Mouse (Mus musculus): Measurements from ENCODE around the gene Grip1.

DNA sequence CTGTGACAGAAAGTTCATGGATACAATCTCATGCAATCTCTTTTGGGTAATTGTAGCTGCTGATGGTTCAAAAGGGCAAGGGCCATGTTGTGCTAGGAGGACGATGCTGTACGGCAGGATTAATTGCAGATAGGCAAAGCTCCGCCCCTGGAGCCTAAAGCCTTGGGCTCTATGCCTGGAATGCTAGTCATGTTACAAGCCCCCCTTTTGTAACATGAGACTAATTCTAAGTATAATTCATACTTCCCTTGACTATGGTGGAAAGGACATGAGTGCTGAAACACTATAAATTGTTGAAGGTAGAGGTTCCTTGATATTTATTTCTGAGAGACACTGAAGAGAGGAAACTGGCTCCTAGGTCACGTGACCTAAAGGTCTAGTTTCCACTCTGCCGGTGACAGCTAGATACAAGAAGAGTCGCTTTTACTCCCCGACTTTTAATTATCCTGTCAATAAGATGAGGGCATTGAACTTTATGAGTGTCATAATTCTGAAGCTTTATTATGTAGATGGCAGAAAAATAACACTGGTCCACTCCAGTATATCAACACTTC, 399.0 kb downstream of the Grip1 start:
- TF ChIP-seq CTCF (IDR thresholded peaks at IDR 0.05; ENCODE audit: extremely low read depth, insufficient read length, insufficient replicate concordance, low read depth, low read length) (no peak), POLR2A (IDR thresholded peaks at IDR 0.05; ENCODE audit: low read depth, low read length) (no peak)
